Mouse (Mus musculus) mammary gland, adult 2 months (tissue): ENCODE data around the gene Ly6g5c. TPM values are rescaled to one million over a fixed set of nuclear protein-coding genes. Genes with fewer than 3 reads are reported as not detected.

Source experiments
- polyA plus RNA-seq: library from polyadenylated mRNA; depleted of rRNA; stranded (reverse); fragments of >200 nt; gene quantifications from 2 replicates; pipeline ENCODE4 v1.2.3, GENCODE M21; 2012; ENCODE audit warnings: low replicate concordance; rRNA removed

The Ly6g5c gene
- polyA plus RNA-seq, 1 experiment, result not detected

Other genes starting within 250 kb of the Ly6g5c start
- gene Cfb, start 245.8 kb upstream of the Ly6g5c start, polyA plus RNA-seq, result 70.0 and 71.7 TPM in 2 replicates
- gene Zbtb12, start 228.8 kb upstream of the Ly6g5c start, polyA plus RNA-seq, result 13.1 and 14.3 TPM in 2 replicates
- 0.06 and 0.07 TPM in 2 replicates for gene Gm20547, start 226.2 kb upstream of the Ly6g5c start, polyA plus RNA-seq
- gene C2, start 210.0 kb upstream of the Ly6g5c start, polyA plus RNA-seq, result 46.9 and 64.7 TPM in 2 replicates
- 189 and 339 TPM in 2 replicates for gene Ehmt2, start 209.8 kb upstream of the Ly6g5c start, polyA plus RNA-seq
- 7.4 and 9.2 TPM in 2 replicates for gene Slc44a4, start 193.8 kb upstream of the Ly6g5c start, polyA plus RNA-seq
- gene Neu1, start 177.0 kb upstream of the Ly6g5c start, polyA plus RNA-seq, result 48.4 and 54.9 TPM in 2 replicates
- 43.1 and 146 TPM in 2 replicates for gene Hspa1b, start 149.0 kb upstream of the Ly6g5c start, polyA plus RNA-seq
- gene Gm20481, start 138.4 kb upstream of the Ly6g5c start, polyA plus RNA-seq, result 0.30 TPM in 1 of 2 replicates, not detected in the other
- gene Hspa1a, start 136.1 kb upstream of the Ly6g5c start, polyA plus RNA-seq, result 17.7 and 42.4 TPM in 2 replicates
- 0.30 and 3.0 TPM in 2 replicates for gene Hspa1l, start 135.6 kb upstream of the Ly6g5c start, polyA plus RNA-seq
- gene Lsm2, start 126.4 kb upstream of the Ly6g5c start, polyA plus RNA-seq, result 75.4 and 108 TPM in 2 replicates
- gene Vars, start 107.3 kb upstream of the Ly6g5c start, polyA plus RNA-seq, result 197 and 475 TPM in 2 replicates
- gene Vwa7, start 91.7 kb upstream of the Ly6g5c start, polyA plus RNA-seq, result 1.4 and 3.9 TPM in 2 replicates
- 1.7 and 2.0 TPM in 2 replicates for gene Sapcd1, start 80.3 kb upstream of the Ly6g5c start, polyA plus RNA-seq
- 4.2 and 4.8 TPM in 2 replicates for gene Msh5, start 61.5 kb upstream of the Ly6g5c start, polyA plus RNA-seq
- 110 and 121 TPM in 2 replicates for gene Clic1, start 58.3 kb upstream of the Ly6g5c start, polyA plus RNA-seq
- 58.1 and 90.9 TPM in 2 replicates for gene Ddah2, start 49.2 kb upstream of the Ly6g5c start, polyA plus RNA-seq
- 1.5 and 25.2 TPM in 2 replicates for gene Ly6g6c, start 42.9 kb upstream of the Ly6g5c start, polyA plus RNA-seq
- gene Mpig6b, start 42.1 kb upstream of the Ly6g5c start, polyA plus RNA-seq, result 0.67 and 0.80 TPM in 2 replicates
- gene Ly6g6e, start 31.4 kb upstream of the Ly6g5c start, polyA plus RNA-seq, result 5.7 and 9.0 TPM in 2 replicates
- 1.1 and 2.2 TPM in 2 replicates for gene Ly6g6d, start 30.2 kb upstream of the Ly6g5c start, polyA plus RNA-seq
- gene Ly6g6f, start 22.7 kb upstream of the Ly6g5c start, polyA plus RNA-seq, result 0.19 TPM in 1 of 2 replicates, not detected in the other
- gene Abhd16a, start 19.0 kb upstream of the Ly6g5c start, polyA plus RNA-seq, result 200 and 293 TPM in 2 replicates
- gene Ly6g5b, start 7.1 kb downstream of the Ly6g5c start, polyA plus RNA-seq, result 3.5 and 4.4 TPM in 2 replicates
- 16.3 and 24.8 TPM in 2 replicates for gene Gpank1, start 13.2 kb downstream of the Ly6g5c start, polyA plus RNA-seq
- gene Csnk2b, start 13.8 kb downstream of the Ly6g5c start, polyA plus RNA-seq, result 376 and 470 TPM in 2 replicates
- 8.7 and 9.2 TPM in 2 replicates for gene D17H6S53E, start 18.1 kb downstream of the Ly6g5c start, polyA plus RNA-seq
- 0.16 and 0.93 TPM in 2 replicates for gene Apom, start 23.8 kb downstream of the Ly6g5c start, polyA plus RNA-seq
- gene Bag6, start 26.9 kb downstream of the Ly6g5c start, polyA plus RNA-seq, result 203 and 278 TPM in 2 replicates
- gene Prrc2a, start 56.6 kb downstream of the Ly6g5c start, polyA plus RNA-seq, result 344 and 571 TPM in 2 replicates
- 2.8 and 5.7 TPM in 2 replicates for gene Aif1, start 67.8 kb downstream of the Ly6g5c start, polyA plus RNA-seq
- gene Lst1, start 80.2 kb downstream of the Ly6g5c start, polyA plus RNA-seq, result 48.2 and 60.4 TPM in 2 replicates
- gene Ltb, start 86.2 kb downstream of the Ly6g5c start, polyA plus RNA-seq, result 118 and 400 TPM in 2 replicates
- gene Tnf, start 93.7 kb downstream of the Ly6g5c start, polyA plus RNA-seq, result 7.1 and 9.9 TPM in 2 replicates
- gene Lta, start 97.1 kb downstream of the Ly6g5c start, polyA plus RNA-seq, result 12.2 and 19.0 TPM in 2 replicates
- 0.80 and 4.0 TPM in 2 replicates for gene Gm16181, start 112.6 kb downstream of the Ly6g5c start, polyA plus RNA-seq
- 6.5 and 11.8 TPM in 2 replicates for gene Atp6v1g2, start 125.4 kb downstream of the Ly6g5c start, polyA plus RNA-seq
- gene Nfkbil1, start 127.5 kb downstream of the Ly6g5c start, polyA plus RNA-seq, result 10.2 and 38.6 TPM in 2 replicates
- gene Ddx39b, start 133.5 kb downstream of the Ly6g5c start, polyA plus RNA-seq, result 265 and 272 TPM in 2 replicates
- 1,785 and 2,234 TPM in 2 replicates for gene H2-D1, start 154.5 kb downstream of the Ly6g5c start, polyA plus RNA-seq
- 0.06 and 0.08 TPM in 2 replicates for gene H2-Q1, start 212.1 kb downstream of the Ly6g5c start, polyA plus RNA-seq
- gene H2-Q2, start 234.0 kb downstream of the Ly6g5c start, polyA plus RNA-seq, result 2.9 and 3.9 TPM in 2 replicates